Mouse (Mus musculus): ENCODE data around the gene Bloc1s3. TPM values are rescaled to one million over a fixed set of nuclear protein-coding genes. Genes with fewer than 3 reads are reported as not detected.

Gene Bloc1s3
- total and polyA plus RNA-seq, 3 experiments, result 6.1 to 7.5 TPM; not detected in 1

- TF ChIP-seq E2F4 (IDR thresholded peaks at IDR 0.05; ENCODE audit: borderline replicate concordance, low read depth, low read length), result no peak
Measured at GRCm38 (mm10) chr7:19508150-19508923, at the start of gene Bloc1s3, which contains the start of gene Trappc6a (continued).

- Histone ChIP-seq H3K4me1 (ENCODE audit: control insufficient read depth in 1 of 2, insufficient read depth in 2 of 2, low read length in 2 of 2) (peaks cover 0 to 12% of the 10 kb centered on the region in 2 experiments; a peak in 2 of 4 replicates), H3K36me3 (ENCODE audit: control insufficient read depth in 1 of 2, insufficient read depth in 2 of 2, low read length in 2 of 2) (peaks cover 5 to 6% of the 10 kb centered on the region in 2 experiments; a peak in 3 of 4 replicates)
- no peak for TF ChIP-seq POLR2AphosphoS5 (IDR thresholded peaks at IDR 0.05; ENCODE audit: borderline replicate concordance, low read depth, low read length)
- TF ChIP-seq GATA1 (IDR thresholded peaks at IDR 0.05; ENCODE audit: low read depth, low read length), result no peak
- TF ChIP-seq RAD21 (IDR thresholded peaks at IDR 0.05; ENCODE audit: low read depth, low read length), result no peak
- TF ChIP-seq TCF12 (IDR thresholded peaks at IDR 0.05; ENCODE audit: low read depth, low read length), result no peak
- TF ChIP-seq MYC (IDR thresholded peaks at IDR 0.05; ENCODE audit: low read depth, low read length), result no peak
- no peak for TF ChIP-seq MAFK (IDR thresholded peaks at IDR 0.05; ENCODE audit: borderline replicate concordance, low read depth, low read length)
- TF ChIP-seq SIN3A (IDR thresholded peaks at IDR 0.05; ENCODE audit: low read length), result no peak
- no peak for TF ChIP-seq ZMIZ1 (IDR thresholded peaks at IDR 0.05; ENCODE audit: low read depth, low read length)
- TF ChIP-seq TBP (IDR thresholded peaks at IDR 0.05; ENCODE audit: low read depth, low read length), result no peak
Measured at GRCm38 (mm10) chr7:19557086-19557485, 48.9 kb upstream of the Bloc1s3 start.

GRCm38 (mm10) chr7:19554168-19554567 is 46.0 kb upstream of the Bloc1s3 start:
- H3K36me3 ChIP-seq (ENCODE audit: control insufficient read depth in 1 of 2, insufficient read depth in 2 of 2, low read length in 2 of 2), result peaks cover 0 to 5% of the 10 kb centered on the region in 2 experiments; a peak in 1 of 4 replicates
- no peak for TF ChIP-seq GATA1 (IDR thresholded peaks at IDR 0.05; ENCODE audit: low read depth, low read length)
- TF ChIP-seq UBTF (IDR thresholded peaks at IDR 0.05; ENCODE audit: borderline replicate concordance, insufficient read depth, low read depth, low read length), result no peak
- TF ChIP-seq MAFK (IDR thresholded peaks at IDR 0.05; ENCODE audit: borderline replicate concordance, low read depth, low read length), result no peak
- no peak for TF ChIP-seq POLR2AphosphoS2 (IDR thresholded peaks at IDR 0.05; ENCODE audit: low read length)
- no peak for TF ChIP-seq TAL1 (IDR thresholded peaks at IDR 0.05; ENCODE audit: low read length)
- no peak for TF ChIP-seq GABPA (IDR thresholded peaks at IDR 0.05; ENCODE audit: low read depth, low read length)
- no peak for TF ChIP-seq ZMIZ1 (IDR thresholded peaks at IDR 0.05; ENCODE audit: low read depth, low read length)
- TF ChIP-seq MYC (IDR thresholded peaks at IDR 0.05; ENCODE audit: low read depth, low read length), result no peak
- TF ChIP-seq ELF1 (IDR thresholded peaks at IDR 0.05; ENCODE audit: low read depth, low read length), result no peak
- TF ChIP-seq CHD1 (IDR thresholded peaks at IDR 0.05; ENCODE audit: low read depth, low read length), result no peak
- H3K27ac ChIP-seq (ENCODE audit: control insufficient read depth, low read depth, low read length), result no peak overlapping the region
- no peaks in the 10 kb centered on the region for H3K27me3 ChIP-seq (ENCODE audit: control insufficient read depth in 1 of 2, insufficient read depth in 2 of 2, low read length in 2 of 2)
- peaks cover 49% of the 10 kb centered on the region for H3K79me2 ChIP-seq (ENCODE audit: control insufficient read depth, insufficient read depth, low read length, poor library complexity)
- H3K4me3 ChIP-seq (ENCODE audit: control insufficient read depth in 1 of 2, insufficient read depth in 1 of 2, low read depth in 2 of 2, low read length in 2 of 2), result no peak overlapping the region
- no peak for DNase-seq (ENCODE audit: low read depth, low spot score)
- H3K9me3 ChIP-seq (replicated peaks; ENCODE audit: insufficient read depth, low read length), result no peaks in the 10 kb centered on the region
- peaks cover 0 to 2% of the 10 kb centered on the region in 2 experiments; a peak in 1 of 4 replicates for H3K4me1 ChIP-seq (ENCODE audit: control insufficient read depth in 1 of 2, insufficient read depth in 2 of 2, low read length in 2 of 2)
- no peak overlapping the region for H3K9ac ChIP-seq (ENCODE audit: control insufficient read depth, low read depth, low read length, poor library complexity, severe bottlenecking)

More at GRCm38 (mm10) chr7:19557086-19557485, 48.9 kb upstream of the Bloc1s3 start:
- Histone ChIP-seq H3K79me2 (ENCODE audit: control insufficient read depth, insufficient read depth, low read length, poor library complexity) (peaks cover 70% of the 10 kb centered on the region), H3K27ac (ENCODE audit: control insufficient read depth, low read depth, low read length) (no peak overlapping the region), H3K9me3 (replicated peaks; ENCODE audit: insufficient read depth, low read length) (no peaks in the 10 kb centered on the region), H3K27me3 (ENCODE audit: control insufficient read depth in 1 of 2, insufficient read depth in 2 of 2, low read length in 2 of 2) (no peaks in the 10 kb centered on the region), H3K9ac (ENCODE audit: control insufficient read depth, low read depth, low read length, poor library complexity, severe bottlenecking) (no peak overlapping the region), H3K4me3 (ENCODE audit: control insufficient read depth in 1 of 2, insufficient read depth in 1 of 2, low read depth in 2 of 2, low read length in 2 of 2) (no peak overlapping the region)
- DNase-seq (ENCODE audit: low read depth, low spot score), result no peak
